Mouse (Mus musculus): ENCODE measurements at regions not wholly inside any gene's neighbourhood (a gene's known extent, or its start where the extent isn't known, plus 50 kb on each side); places are given as distances from the start of the nearest gene placed in this dataset.

GRCm38 (mm10) chr15:61913546-61914160 is 990.8 kb upstream of the A1bg start:
- no peak for TF ChIP-seq POLR2A (IDR thresholded peaks at IDR 0.05; ENCODE audit: borderline replicate concordance, control insufficient read depth, low read depth, low read length)
- TF ChIP-seq CTCF (IDR thresholded peaks at IDR 0.05; ENCODE audit: control insufficient read depth, insufficient read depth, low read length): no peak
